Mouse (Mus musculus): Measurements from ENCODE around the gene Fibp.

- no peak for TF ChIP-seq CTCF (conservative IDR thresholded peaks at IDR 0.05; ENCODE audit: insufficient read depth, insufficient read length, low read depth, low read length)
- TF ChIP-seq POLR2A (IDR thresholded peaks at IDR 0.05; ENCODE audit: low read depth, low read length), result no peak
Measured at GRCm38 (mm10) chr19:5496052-5496370, 35.6 kb downstream of the Fibp start.
